Mouse (Mus musculus) liver, embryonic 14.5 days (tissue): ENCODE results near the gene Rnf167.

Experiments
- CTCF ChIP-seq: IDR thresholded peaks from 2 replicates; pipeline ENCODE4 v1.5.1; 2016; ENCODE audit warnings: antibody characterized with exemption, low read depth, control low read depth
- EP300 ChIP-seq: IDR thresholded peaks from 2 replicates; pipeline ENCODE4 v1.6.1; 2016; ENCODE audit warnings: antibody characterized with exemption, low read depth

- TF ChIP-seq CTCF (0 out of 2 replicates have a peak, but pooled peaks have one; percentile 13), EP300 (no peak)
Measured at GRCm38 (mm10) chr11:70686901-70687566, 40.0 kb downstream of the Rnf167 start.
